Mouse (Mus musculus): ENCODE results near the gene Fbln2. TPM values are rescaled to one million over a fixed set of nuclear protein-coding genes. Genes with fewer than 3 reads are reported as not detected.

Fbln2 gene
- polyA plus RNA-seq, 1 experiment from 2014 or later = 35.5 TPM

GRCm38 (mm10) chr6:91224939-91225338 lies 12.7 kb downstream of the Fbln2 start:
- WGBS = 75% methylated on average over 6 of the region's 6 CpGs
- no peaks in the 10 kb centered on the region for H3K27me3 ChIP-seq (ENCODE audit: control insufficient read depth, insufficient read depth, low read length)
- no peaks in the 10 kb centered on the region for H3K4me1 ChIP-seq (ENCODE audit: control insufficient read depth, insufficient read depth, low read length)

GRCm38 (mm10) chr6:91225346-91225745 lies 13.1 kb downstream of the Fbln2 start:
- Histone ChIP-seq H3K4me3 (ENCODE audit: low read depth, low read length) (no peak overlapping the region), H3K27ac (ENCODE audit: low read length) (no peak overlapping the region), H3K36me3 (ENCODE audit: control insufficient read depth, insufficient read depth, low read length) (no peaks in the 10 kb centered on the region), H3K4me2 (replicated peaks; ENCODE audit: low read depth, low read length) (no peak overlapping the region), H3K27me3 (ENCODE audit: control insufficient read depth, insufficient read depth, low read length) (no peaks in the 10 kb centered on the region), H3K4me1 (ENCODE audit: control insufficient read depth, insufficient read depth, low read length) (no peaks in the 10 kb centered on the region), H3K9ac (replicated peaks; ENCODE audit: low read depth, low read length) (no peak overlapping the region), H3K9me3 (ENCODE audit: control insufficient read depth, low read depth, low read length) (no peaks in the 10 kb centered on the region)
- no peak for ATAC-seq (ENCODE audit: insufficient number of reproducible peaks, insufficient read depth, low FRiP score, low read depth)
- WGBS = 71% methylated on average over 4 of the region's 4 CpGs

More at GRCm38 (mm10) chr6:91224939-91225338, 12.7 kb downstream of the Fbln2 start:
- no peak for ATAC-seq (ENCODE audit: insufficient number of reproducible peaks, insufficient read depth, low FRiP score, low read depth)
- Histone ChIP-seq H3K4me3 (ENCODE audit: low read depth, low read length) (no peak overlapping the region), H3K27ac (ENCODE audit: low read length) (no peak overlapping the region), H3K4me2 (replicated peaks; ENCODE audit: low read depth, low read length) (no peak overlapping the region), H3K9me3 (ENCODE audit: control insufficient read depth, low read depth, low read length) (no peaks in the 10 kb centered on the region), H3K9ac (replicated peaks; ENCODE audit: low read depth, low read length) (no peak overlapping the region), H3K36me3 (ENCODE audit: control insufficient read depth, insufficient read depth, low read length) (no peaks in the 10 kb centered on the region)

GRCm38 (mm10) chr6:91226058-91226457 lies 13.8 kb downstream of the Fbln2 start:
- ATAC-seq (ENCODE audit: insufficient number of reproducible peaks, insufficient read depth, low FRiP score, low read depth) = no peak
- Histone ChIP-seq H3K36me3 (ENCODE audit: control insufficient read depth, insufficient read depth, low read length) (no peaks in the 10 kb centered on the region), H3K4me2 (replicated peaks; ENCODE audit: low read depth, low read length) (no peak overlapping the region), H3K27me3 (ENCODE audit: control insufficient read depth, insufficient read depth, low read length) (no peaks in the 10 kb centered on the region), H3K9ac (replicated peaks; ENCODE audit: low read depth, low read length) (no peak overlapping the region), H3K27ac (ENCODE audit: low read length) (no peak overlapping the region), H3K9me3 (ENCODE audit: control insufficient read depth, low read depth, low read length) (no peaks in the 10 kb centered on the region), H3K4me3 (ENCODE audit: low read depth, low read length) (no peak overlapping the region), H3K4me1 (ENCODE audit: control insufficient read depth, insufficient read depth, low read length) (no peaks in the 10 kb centered on the region)
- 68% methylated on average over 1 of the region's 1 CpGs for WGBS

- Histone ChIP-seq H3K27me3 (ENCODE audit: control insufficient read depth, insufficient read depth, low read length) (no peaks in the 10 kb centered on the region), H3K27ac (ENCODE audit: low read length) (no peak overlapping the region), H3K36me3 (ENCODE audit: control insufficient read depth, insufficient read depth, low read length) (no peaks in the 10 kb centered on the region), H3K4me2 (replicated peaks; ENCODE audit: low read depth, low read length) (no peak overlapping the region), H3K9ac (replicated peaks; ENCODE audit: low read depth, low read length) (no peak overlapping the region), H3K4me1 (ENCODE audit: control insufficient read depth, insufficient read depth, low read length) (no peaks in the 10 kb centered on the region), H3K4me3 (ENCODE audit: low read depth, low read length) (no peak overlapping the region), H3K9me3 (ENCODE audit: control insufficient read depth, low read depth, low read length) (no peaks in the 10 kb centered on the region)
- ATAC-seq (ENCODE audit: insufficient number of reproducible peaks, insufficient read depth, low FRiP score, low read depth) = no peak
- 67% methylated on average over 4 of the region's 4 CpGs for WGBS
These were observed 16.7 kb downstream of the Fbln2 start for GRCm38 (mm10) chr6:91228980-91229379.

GRCm38 (mm10) chr6:91231000-91231399 lies 18.7 kb downstream of the Fbln2 start:
- 82% methylated on average over 5 of the region's 5 CpGs for WGBS
- Histone ChIP-seq H3K4me2 (replicated peaks; ENCODE audit: low read depth, low read length) (no peak overlapping the region), H3K36me3 (ENCODE audit: control insufficient read depth, insufficient read depth, low read length) (no peaks in the 10 kb centered on the region), H3K27ac (ENCODE audit: low read length) (no peak overlapping the region), H3K4me1 (ENCODE audit: control insufficient read depth, insufficient read depth, low read length) (peaks cover 1% of the 10 kb centered on the region; the same call in 1 of the 2 replicates), H3K4me3 (ENCODE audit: low read depth, low read length) (no peak overlapping the region), H3K9ac (replicated peaks; ENCODE audit: low read depth, low read length) (no peak overlapping the region), H3K27me3 (ENCODE audit: control insufficient read depth, insufficient read depth, low read length) (no peaks in the 10 kb centered on the region), H3K9me3 (ENCODE audit: control insufficient read depth, low read depth, low read length) (no peaks in the 10 kb centered on the region)
- ATAC-seq (ENCODE audit: insufficient number of reproducible peaks, insufficient read depth, low FRiP score, low read depth) = no peak

- H3K4me1 ChIP-seq (ENCODE audit: control insufficient read depth, insufficient read depth, low read length) = peaks cover 6% of the 10 kb centered on the region; the same call in 1 of the 2 replicates
- 80% methylated on average over 4 of the region's 4 CpGs for WGBS
- no peak overlapping the region for H3K9ac ChIP-seq (replicated peaks; ENCODE audit: low read depth, low read length)
- H3K36me3 ChIP-seq (ENCODE audit: control insufficient read depth, insufficient read depth, low read length) = no peaks in the 10 kb centered on the region
- H3K4me3 ChIP-seq (ENCODE audit: low read depth, low read length) = no peak overlapping the region
- no peaks in the 10 kb centered on the region for H3K9me3 ChIP-seq (ENCODE audit: control insufficient read depth, low read depth, low read length)
- no peaks in the 10 kb centered on the region for H3K27me3 ChIP-seq (ENCODE audit: control insufficient read depth, insufficient read depth, low read length)
- H3K4me2 ChIP-seq (replicated peaks; ENCODE audit: low read depth, low read length) = no peak overlapping the region
- no peak for ATAC-seq (ENCODE audit: insufficient number of reproducible peaks, insufficient read depth, low FRiP score, low read depth)
- no peak overlapping the region for H3K27ac ChIP-seq (ENCODE audit: low read length)
These were observed 19.3 kb downstream of the Fbln2 start for GRCm38 (mm10) chr6:91231523-91231922.

GRCm38 (mm10) chr6:91233011-91233410 lies 20.8 kb downstream of the Fbln2 start:
- Histone ChIP-seq H3K27ac (ENCODE audit: low read length) (no peak overlapping the region), H3K4me3 (ENCODE audit: low read depth, low read length) (no peak overlapping the region), H3K36me3 (ENCODE audit: control insufficient read depth, insufficient read depth, low read length) (no peaks in the 10 kb centered on the region), H3K9me3 (ENCODE audit: control insufficient read depth, low read depth, low read length) (no peaks in the 10 kb centered on the region), H3K27me3 (ENCODE audit: control insufficient read depth, insufficient read depth, low read length) (no peaks in the 10 kb centered on the region), H3K9ac (replicated peaks; ENCODE audit: low read depth, low read length) (no peak overlapping the region), H3K4me1 (ENCODE audit: control insufficient read depth, insufficient read depth, low read length) (peaks cover 6% of the 10 kb centered on the region; the same call in 1 of the 2 replicates), H3K4me2 (replicated peaks; ENCODE audit: low read depth, low read length) (no peak overlapping the region)
- 78% methylated on average over 12 of the region's 12 CpGs for WGBS
- no peak for ATAC-seq (ENCODE audit: insufficient number of reproducible peaks, insufficient read depth, low FRiP score, low read depth)

- no peak for ATAC-seq (ENCODE audit: insufficient number of reproducible peaks, insufficient read depth, low FRiP score, low read depth)
- 64% methylated on average over 10 of the region's 10 CpGs for WGBS
- Histone ChIP-seq H3K4me1 (ENCODE audit: control insufficient read depth, insufficient read depth, low read length) (peaks cover 6% of the 10 kb centered on the region; the same call in 1 of the 2 replicates), H3K27me3 (ENCODE audit: control insufficient read depth, insufficient read depth, low read length) (no peaks in the 10 kb centered on the region), H3K36me3 (ENCODE audit: control insufficient read depth, insufficient read depth, low read length) (no peaks in the 10 kb centered on the region), H3K4me3 (ENCODE audit: low read depth, low read length) (no peak overlapping the region), H3K27ac (ENCODE audit: low read length) (no peak overlapping the region), H3K9ac (replicated peaks; ENCODE audit: low read depth, low read length) (no peak overlapping the region), H3K4me2 (replicated peaks; ENCODE audit: low read depth, low read length) (no peak overlapping the region), H3K9me3 (ENCODE audit: control insufficient read depth, low read depth, low read length) (no peaks in the 10 kb centered on the region)
These were observed 21.3 kb downstream of the Fbln2 start for GRCm38 (mm10) chr6:91233424-91234015.

GRCm38 (mm10) chr6:91236006-91236405 lies 23.8 kb downstream of the Fbln2 start:
- no peak overlapping the region for H3K4me2 ChIP-seq (replicated peaks; ENCODE audit: low read depth, low read length)
- no peak overlapping the region for H3K27ac ChIP-seq (ENCODE audit: low read length)
- H3K9me3 ChIP-seq (ENCODE audit: control insufficient read depth, low read depth, low read length) = no peaks in the 10 kb centered on the region
- no peaks in the 10 kb centered on the region for H3K36me3 ChIP-seq (ENCODE audit: control insufficient read depth, insufficient read depth, low read length)
- ATAC-seq (ENCODE audit: insufficient number of reproducible peaks, insufficient read depth, low FRiP score, low read depth) = no peak
- WGBS = 58% methylated on average over 11 of the region's 11 CpGs
- no peak overlapping the region for H3K9ac ChIP-seq (replicated peaks; ENCODE audit: low read depth, low read length)
- H3K27me3 ChIP-seq (ENCODE audit: control insufficient read depth, insufficient read depth, low read length) = no peaks in the 10 kb centered on the region
- peaks cover 6% of the 10 kb centered on the region; the same call in 1 of the 2 replicates for H3K4me1 ChIP-seq (ENCODE audit: control insufficient read depth, insufficient read depth, low read length)
- no peak overlapping the region for H3K4me3 ChIP-seq (ENCODE audit: low read depth, low read length)

Measured in stomach, embryonic 14.5 days (tissue).